Mouse (Mus musculus) liver, adult (tissue): ENCODE measurements around the gene Cep68.

Experiments used
- GATA4 ChIP-seq: IDR thresholded peaks from 2 replicates; pipeline ENCODE4 v1.6.1; 2014; ENCODE audit warnings: mild to moderate bottlenecking, low read length; ENCODE audit not compliant: insufficient replicate concordance

The Cep68 gene

GRCm38 (mm10) chr11:20231128-20231878, 17.9 kb downstream of the Cep68 start:
- peak; percentile 97 for TF ChIP-seq GATA4

DNA sequence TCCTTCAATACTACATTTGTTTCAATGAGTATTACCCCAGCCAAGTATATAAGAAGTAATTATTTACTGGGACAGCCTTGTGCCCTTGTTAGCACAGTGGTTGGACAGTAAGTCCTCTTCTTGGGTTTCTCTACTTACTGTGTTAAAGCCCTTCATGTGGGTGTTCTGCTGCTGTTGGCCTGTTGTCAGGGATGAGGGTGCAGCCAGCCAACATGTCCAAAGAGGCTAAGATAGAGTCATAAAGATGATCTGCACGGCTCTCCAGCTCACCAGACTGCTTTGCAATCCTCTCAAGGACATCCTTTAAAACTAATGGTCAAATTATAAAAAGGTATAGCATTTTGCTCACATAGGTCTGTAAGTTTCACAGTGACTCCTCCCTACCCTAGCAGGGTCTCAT, 18.9 kb downstream of the Cep68 start:
- no peak for TF ChIP-seq GATA4

DNA sequence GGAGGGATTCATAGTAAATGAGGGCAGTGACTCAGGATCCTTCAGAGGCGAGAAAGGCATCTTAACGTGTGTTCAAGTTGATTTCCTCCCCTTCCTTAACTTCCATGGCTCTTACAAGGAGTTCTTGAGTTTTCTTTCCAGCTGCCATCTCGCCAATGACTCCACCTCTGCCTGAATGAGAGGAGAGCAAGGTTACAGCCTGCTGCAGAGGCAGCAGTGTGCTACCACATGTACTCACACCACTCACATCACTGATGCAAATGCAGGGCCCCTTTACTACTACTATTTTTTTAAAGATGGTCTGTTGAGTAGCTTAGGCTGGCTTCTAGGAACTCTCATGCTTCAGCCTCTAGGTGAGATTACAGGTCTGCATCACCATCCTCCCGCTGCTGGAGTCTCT, 19.9 kb downstream of the Cep68 start:
- TF ChIP-seq GATA4: no peak

GRCm38 (mm10) chr11:20228666-20229065, 20.6 kb downstream of the Cep68 start:
- no peak for TF ChIP-seq GATA4

- TF ChIP-seq GATA4: no peak
Observed at GRCm38 (mm10) chr11:20225938-20226337, 23.3 kb downstream of the Cep68 start.

- no peak for TF ChIP-seq GATA4
Observed at GRCm38 (mm10) chr11:20224196-20224595, 25.0 kb downstream of the Cep68 start.

DNA sequence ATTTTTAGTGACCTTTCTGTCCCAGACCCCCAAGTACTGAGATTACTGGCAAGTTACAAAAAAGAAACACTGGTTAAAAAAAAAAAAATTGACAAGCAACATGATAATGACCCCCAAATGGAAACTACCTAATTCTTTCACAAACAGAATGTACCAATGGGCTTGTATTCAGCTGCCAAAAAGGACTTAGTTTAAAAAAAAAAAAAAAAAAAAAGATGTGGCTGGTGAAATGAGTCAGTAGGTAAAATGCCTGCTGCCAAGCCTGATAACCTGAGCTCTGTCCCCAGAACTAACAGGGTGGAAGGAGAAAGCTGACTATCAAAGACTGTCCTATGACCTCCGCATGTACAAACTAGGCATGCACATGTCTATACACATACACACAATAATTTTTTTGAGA, 32.0 kb downstream of the Cep68 start:
- no peak for TF ChIP-seq GATA4

DNA sequence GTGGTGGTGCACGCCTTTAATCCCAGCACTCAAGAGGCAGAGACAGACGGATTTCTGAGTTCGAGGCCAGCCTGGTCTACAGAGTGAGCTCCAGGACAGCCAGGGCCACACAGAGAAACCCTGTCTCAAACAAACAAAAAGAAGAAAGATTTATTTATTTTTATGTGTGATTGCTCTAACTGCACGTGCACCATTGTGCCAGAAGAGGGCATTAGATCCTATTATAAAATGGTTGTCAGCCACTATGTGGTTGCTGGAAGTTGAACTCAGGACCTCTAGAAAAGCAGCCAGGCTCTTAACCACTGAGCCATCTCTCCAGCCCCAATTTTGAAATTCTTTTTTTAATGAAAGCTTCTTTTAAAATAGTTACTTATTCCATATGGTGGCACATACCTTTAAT, 32.8 kb downstream of the Cep68 start:
- no peak for TF ChIP-seq GATA4

GRCm38 (mm10) chr11:20214779-20215178, 34.5 kb downstream of the Cep68 start:
- no peak for TF ChIP-seq GATA4

- no peak for TF ChIP-seq GATA4
Observed at GRCm38 (mm10) chr11:20211838-20212237, 37.4 kb downstream of the Cep68 start.

GRCm38 (mm10) chr11:20207589-20207988, 41.6 kb downstream of the Cep68 start:
- no peak for TF ChIP-seq GATA4

DNA sequence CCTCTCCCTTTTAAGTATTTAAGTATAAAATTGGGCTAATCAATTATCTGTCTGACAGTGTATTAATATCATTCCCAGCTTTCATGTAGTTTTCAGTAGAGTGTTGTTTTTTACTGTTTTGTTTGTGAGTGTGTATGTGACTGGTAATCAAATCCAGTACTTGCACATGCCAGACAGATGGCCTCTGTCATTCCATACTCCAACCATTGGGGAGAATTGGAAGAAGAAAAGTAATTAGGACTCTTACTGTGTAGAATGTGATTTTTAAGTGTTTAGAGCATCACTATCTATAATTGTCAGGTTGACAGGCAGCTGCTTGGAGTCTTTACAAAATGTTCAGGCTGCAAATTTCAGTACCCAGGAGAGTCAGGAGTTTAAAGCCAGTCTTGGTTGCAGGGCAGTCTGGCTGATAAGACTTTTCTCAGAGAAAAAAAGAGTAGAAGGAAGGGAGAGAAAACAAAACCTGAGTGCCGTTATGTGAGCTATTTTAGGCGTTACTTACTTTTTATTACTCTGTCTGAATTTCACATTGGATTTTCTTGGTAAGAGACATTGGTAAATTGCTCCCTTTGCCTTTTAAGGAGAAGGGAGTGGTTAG, 42.5 kb downstream of the Cep68 start:
- TF ChIP-seq GATA4: no peak

DNA sequence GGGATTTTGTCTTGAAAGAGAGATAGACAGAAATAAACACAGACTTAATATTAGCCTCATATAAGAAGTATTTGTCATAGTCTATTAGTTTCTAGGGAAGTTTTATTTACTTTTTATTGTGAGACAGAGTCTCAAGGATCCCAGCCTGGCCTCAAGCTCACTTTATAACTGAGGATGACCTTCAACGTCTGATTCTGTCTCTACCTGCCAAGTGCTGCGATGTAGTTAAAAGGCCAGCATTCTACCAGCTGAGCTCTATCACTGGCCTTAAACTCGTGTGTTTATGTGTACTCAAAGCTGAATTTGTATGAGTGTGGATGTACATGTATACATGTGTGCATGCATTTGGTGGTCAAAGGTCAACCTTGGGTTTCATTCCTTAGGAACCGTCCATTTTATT, 43.7 kb downstream of the Cep68 start:
- no peak for TF ChIP-seq GATA4

- TF ChIP-seq GATA4: peak; percentile 30; the same call in 1 of the 2 replicates
Observed at GRCm38 (mm10) chr11:20204870-20205446, 44.3 kb downstream of the Cep68 start.

DNA sequence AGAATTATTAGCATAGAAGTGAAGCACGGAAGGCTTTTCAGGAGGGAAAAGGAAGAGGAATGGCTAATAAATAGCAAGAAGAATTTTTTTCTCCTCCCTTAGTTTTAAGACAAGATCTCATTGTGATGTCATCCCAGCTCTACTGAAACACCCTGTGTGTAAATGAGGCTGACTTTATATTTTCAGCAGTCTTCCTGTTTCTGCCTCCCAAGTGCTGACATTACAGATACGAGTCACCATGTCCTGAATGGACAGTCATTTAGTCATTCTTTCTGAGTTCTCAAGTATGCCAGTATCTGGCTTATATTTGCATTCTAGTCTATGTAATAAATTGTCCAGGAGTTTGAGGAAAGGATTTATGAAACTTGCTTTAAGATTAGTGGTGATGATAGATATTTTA, 44.9 kb downstream of the Cep68 start:
- no peak for TF ChIP-seq GATA4

- no peak for TF ChIP-seq GATA4
Observed at GRCm38 (mm10) chr11:20202299-20203011, 46.8 kb downstream of the Cep68 start.
